Mouse (Mus musculus): ENCODE data around the gene Ppp2r2d. TPM values are rescaled to one million over a fixed set of nuclear protein-coding genes. Genes with fewer than 3 reads are reported as not detected.
A peak's percentile ranks its signal among the peaks of the same experiment; 100 is the strongest.

The Ppp2r2d gene
- polyA plus RNA-seq, 1 experiment from 2014 or later = 72.0 TPM

DNA sequence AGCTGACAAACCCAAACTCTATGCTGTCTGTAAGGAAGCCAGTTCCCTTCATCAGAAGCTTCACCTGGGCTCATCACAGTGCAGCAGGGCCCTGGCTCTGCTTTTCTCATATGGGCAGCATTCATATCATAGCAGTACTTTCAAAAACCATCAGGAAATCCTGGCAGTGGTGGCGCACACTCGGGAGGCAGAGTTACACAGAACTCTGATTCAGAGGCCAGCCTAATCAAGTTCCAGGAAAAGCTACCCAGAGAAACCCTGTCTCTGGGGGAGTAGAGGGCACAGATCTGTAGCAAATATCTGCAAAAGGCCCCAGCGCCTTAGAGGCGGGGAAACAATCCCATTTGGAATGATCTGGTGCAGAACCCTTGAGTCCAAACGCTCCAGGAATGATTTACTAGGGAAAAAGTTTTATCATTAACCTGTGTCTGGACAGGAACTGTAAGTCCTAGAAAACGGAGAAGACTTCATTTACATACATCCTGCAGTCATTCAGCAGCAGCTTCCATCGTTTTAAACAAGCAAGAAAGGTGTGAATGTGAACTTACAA is 58.1 kb downstream of the Ppp2r2d start:
- no peak overlapping the region for H3K4me3 ChIP-seq (ENCODE audit: low read depth, low read length)
- H3K9me3 ChIP-seq (replicated peaks; ENCODE audit: control insufficient read depth, low read length) = no peaks in the 10 kb centered on the region
- WGBS = 74% methylated on average over 7 of the region's 7 CpGs
- no peaks in the 10 kb centered on the region for H3K27me3 ChIP-seq (ENCODE audit: control insufficient read depth, insufficient read depth, low read length)
- H3K4me2 ChIP-seq (ENCODE audit: low read depth, low read length) = no peak overlapping the region
- no peak for DNase-seq (ENCODE audit: low spot score)
- no peak overlapping the region for H3K9ac ChIP-seq (replicated peaks; ENCODE audit: low read length)
- no peaks in the 10 kb centered on the region; the same call in 1 of the 2 replicates for H3K4me1 ChIP-seq (ENCODE audit: control insufficient read depth, insufficient read depth, low read length)
- H3K36me3 ChIP-seq (replicated peaks; ENCODE audit: control insufficient read depth, insufficient read depth, low read depth, low read length) = no peaks in the 10 kb centered on the region
- H3K27ac ChIP-seq (replicated peaks; ENCODE audit: low read depth, low read length) = no peak overlapping the region
- ATAC-seq (replicated peaks; ENCODE audit: insufficient number of reproducible peaks, low FRiP score, low TSS enrichment, low read depth) = no peak

DNA sequence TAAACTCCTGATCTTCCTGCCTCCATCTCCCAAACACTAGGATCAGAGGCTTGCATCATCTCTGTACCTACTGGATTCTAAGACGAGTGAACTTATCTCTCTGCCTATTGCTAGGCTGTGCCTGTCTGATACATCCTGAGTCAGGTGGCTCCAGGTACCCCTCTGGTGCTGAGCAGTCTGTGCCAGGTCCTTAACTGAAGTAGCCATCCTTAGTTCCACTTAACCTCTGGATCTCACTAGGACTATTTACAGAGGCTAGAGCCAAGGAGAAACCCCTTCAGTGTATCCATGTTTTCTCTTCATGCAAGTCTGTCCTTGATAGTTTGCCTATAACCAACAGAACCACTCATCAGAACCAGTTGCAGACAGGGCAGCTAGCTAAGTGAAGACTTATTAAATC is 60.6 kb downstream of the Ppp2r2d start:
- no peak for ATAC-seq (replicated peaks; ENCODE audit: insufficient number of reproducible peaks, low FRiP score, low TSS enrichment, low read depth)
- Histone ChIP-seq H3K27ac (replicated peaks; ENCODE audit: low read depth, low read length) (no peak overlapping the region), H3K4me2 (ENCODE audit: low read depth, low read length) (peak overlapping the region; percentile 29; the same call in 1 of the 2 replicates), H3K9ac (replicated peaks; ENCODE audit: low read length) (no peak overlapping the region), H3K4me3 (ENCODE audit: low read depth, low read length) (no peak overlapping the region), H3K27me3 (ENCODE audit: control insufficient read depth, insufficient read depth, low read length) (no peaks in the 10 kb centered on the region), H3K36me3 (replicated peaks; ENCODE audit: control insufficient read depth, insufficient read depth, low read depth, low read length) (no peaks in the 10 kb centered on the region), H3K9me3 (replicated peaks; ENCODE audit: control insufficient read depth, low read length) (no peaks in the 10 kb centered on the region), H3K4me1 (ENCODE audit: control insufficient read depth, insufficient read depth, low read length) (no peaks in the 10 kb centered on the region; the same call in none of the 2 replicates)
- WGBS = 93% methylated on average over 1 of the region's 1 CpGs
- DNase-seq (ENCODE audit: low spot score) = no peak

DNA sequence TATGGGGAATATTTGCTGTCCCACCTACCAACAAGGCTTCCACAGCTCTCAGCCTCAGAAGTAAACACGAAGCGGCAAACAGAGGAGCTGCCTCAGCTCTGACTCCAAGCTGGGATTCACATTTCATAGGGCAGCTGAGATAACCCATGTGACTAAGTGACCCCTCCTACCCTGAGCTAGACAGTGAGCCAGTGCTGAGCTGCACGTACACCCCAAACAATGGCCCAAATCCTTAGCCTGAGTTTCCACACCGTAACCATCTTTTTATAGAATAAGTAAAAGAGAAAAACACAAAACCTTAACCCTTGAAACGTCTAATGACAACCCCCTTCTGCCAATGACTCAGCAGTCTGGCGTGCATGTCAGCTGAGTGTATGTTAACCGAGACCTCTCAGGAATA is 61.2 kb downstream of the Ppp2r2d start:
- Histone ChIP-seq H3K9ac (replicated peaks; ENCODE audit: low read length) (no peak overlapping the region; the same call in 1 of the 2 replicates), H3K4me3 (ENCODE audit: low read depth, low read length) (peak overlapping the region; percentile 17; the same call in 1 of the 2 replicates), H3K4me1 (ENCODE audit: control insufficient read depth, insufficient read depth, low read length) (no peaks in the 10 kb centered on the region; the same call in none of the 2 replicates), H3K27me3 (ENCODE audit: control insufficient read depth, insufficient read depth, low read length) (no peaks in the 10 kb centered on the region), H3K36me3 (replicated peaks; ENCODE audit: control insufficient read depth, insufficient read depth, low read depth, low read length) (no peaks in the 10 kb centered on the region), H3K27ac (replicated peaks; ENCODE audit: low read depth, low read length) (no peak overlapping the region), H3K9me3 (replicated peaks; ENCODE audit: control insufficient read depth, low read length) (no peaks in the 10 kb centered on the region), H3K4me2 (ENCODE audit: low read depth, low read length) (peak overlapping the region; percentile 29)
- peak; percentile 60; the same call in 1 of the 2 replicates for ATAC-seq (replicated peaks; ENCODE audit: insufficient number of reproducible peaks, low FRiP score, low TSS enrichment, low read depth)
- 7% methylated on average over 7 of the region's 7 CpGs for whole genome bisulfite sequencing
- DNase-seq (ENCODE audit: low spot score) = peak; percentile 63

DNA sequence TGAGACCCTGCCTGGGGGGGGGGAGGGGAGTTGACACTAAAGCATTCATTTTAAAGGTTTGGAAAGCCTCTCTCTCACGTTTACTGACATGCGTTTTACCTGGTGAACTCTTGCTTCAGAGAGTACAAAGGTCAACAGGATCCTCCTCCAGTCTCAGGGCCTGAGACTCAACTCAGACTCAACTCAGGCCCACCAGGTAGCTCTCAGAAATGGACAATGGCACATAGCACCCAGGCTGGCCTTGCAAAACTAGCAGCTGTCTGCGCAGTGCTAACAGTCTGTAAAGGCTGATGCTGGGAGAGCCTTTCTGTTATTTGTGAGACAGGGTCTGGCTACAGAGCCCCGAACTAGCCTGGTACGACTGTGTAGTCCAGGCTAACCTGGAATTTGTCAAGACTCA is 62.1 kb downstream of the Ppp2r2d start:
- H3K27me3 ChIP-seq (ENCODE audit: control insufficient read depth, insufficient read depth, low read length) = no peaks in the 10 kb centered on the region
- DNase-seq (ENCODE audit: low spot score) (no peak), ATAC-seq (replicated peaks; ENCODE audit: insufficient number of reproducible peaks, low FRiP score, low TSS enrichment, low read depth) (no peak)
- no peak overlapping the region for H3K9ac ChIP-seq (replicated peaks; ENCODE audit: low read length)
- H3K4me1 ChIP-seq (ENCODE audit: control insufficient read depth, insufficient read depth, low read length) = no peaks in the 10 kb centered on the region; the same call in none of the 2 replicates
- 52% methylated on average over 5 of the region's 5 CpGs for WGBS
- H3K4me3 ChIP-seq (ENCODE audit: low read depth, low read length) = peak overlapping the region; percentile 72
- peak overlapping the region; percentile 13 for H3K4me2 ChIP-seq (ENCODE audit: low read depth, low read length)
- no peaks in the 10 kb centered on the region for H3K36me3 ChIP-seq (replicated peaks; ENCODE audit: control insufficient read depth, insufficient read depth, low read depth, low read length)
- no peaks in the 10 kb centered on the region for H3K9me3 ChIP-seq (replicated peaks; ENCODE audit: control insufficient read depth, low read length)
- no peak overlapping the region for H3K27ac ChIP-seq (replicated peaks; ENCODE audit: low read depth, low read length)

DNA sequence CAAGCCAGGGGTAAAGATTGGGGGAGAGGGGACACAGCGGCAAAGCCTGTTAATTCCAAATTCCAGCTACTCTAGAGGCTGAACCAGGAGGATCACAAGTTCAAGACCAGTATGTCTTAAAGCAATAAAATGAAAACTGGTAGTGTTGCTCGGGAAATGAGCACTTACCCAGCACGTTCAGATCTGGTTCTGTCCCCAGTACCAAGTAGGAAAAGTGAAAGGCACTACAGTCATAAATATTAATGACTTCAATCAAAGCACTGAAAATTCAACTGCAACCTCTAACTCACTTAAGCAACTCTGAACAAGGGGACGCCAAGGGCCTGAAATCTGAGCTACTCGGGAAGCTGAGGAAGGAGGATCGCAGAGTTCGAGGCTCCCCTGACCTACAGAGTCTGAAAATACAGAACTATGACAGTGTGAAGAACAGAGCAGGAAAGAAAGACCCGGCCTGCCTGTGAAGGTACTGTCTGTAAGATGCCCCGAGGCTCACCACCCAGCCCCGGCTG is 62.9 kb downstream of the Ppp2r2d start:
- Histone ChIP-seq H3K27ac (replicated peaks; ENCODE audit: low read depth, low read length) (no peak overlapping the region), H3K4me3 (ENCODE audit: low read depth, low read length) (peak overlapping the region; percentile 72), H3K4me1 (ENCODE audit: control insufficient read depth, insufficient read depth, low read length) (no peaks in the 10 kb centered on the region; the same call in none of the 2 replicates), H3K9me3 (replicated peaks; ENCODE audit: control insufficient read depth, low read length) (no peaks in the 10 kb centered on the region), H3K36me3 (replicated peaks; ENCODE audit: control insufficient read depth, insufficient read depth, low read depth, low read length) (no peaks in the 10 kb centered on the region), H3K9ac (replicated peaks; ENCODE audit: low read length) (peak overlapping the region; percentile 82), H3K27me3 (ENCODE audit: control insufficient read depth, insufficient read depth, low read length) (no peaks in the 10 kb centered on the region), H3K4me2 (ENCODE audit: low read depth, low read length) (peak overlapping the region; percentile 71)
- WGBS = 5% methylated on average over 10 of the region's 10 CpGs
- peak; percentile 41 for DNase-seq (ENCODE audit: low spot score)
- ATAC-seq (replicated peaks; ENCODE audit: insufficient number of reproducible peaks, low FRiP score, low TSS enrichment, low read depth) = peak; percentile 61

DNA sequence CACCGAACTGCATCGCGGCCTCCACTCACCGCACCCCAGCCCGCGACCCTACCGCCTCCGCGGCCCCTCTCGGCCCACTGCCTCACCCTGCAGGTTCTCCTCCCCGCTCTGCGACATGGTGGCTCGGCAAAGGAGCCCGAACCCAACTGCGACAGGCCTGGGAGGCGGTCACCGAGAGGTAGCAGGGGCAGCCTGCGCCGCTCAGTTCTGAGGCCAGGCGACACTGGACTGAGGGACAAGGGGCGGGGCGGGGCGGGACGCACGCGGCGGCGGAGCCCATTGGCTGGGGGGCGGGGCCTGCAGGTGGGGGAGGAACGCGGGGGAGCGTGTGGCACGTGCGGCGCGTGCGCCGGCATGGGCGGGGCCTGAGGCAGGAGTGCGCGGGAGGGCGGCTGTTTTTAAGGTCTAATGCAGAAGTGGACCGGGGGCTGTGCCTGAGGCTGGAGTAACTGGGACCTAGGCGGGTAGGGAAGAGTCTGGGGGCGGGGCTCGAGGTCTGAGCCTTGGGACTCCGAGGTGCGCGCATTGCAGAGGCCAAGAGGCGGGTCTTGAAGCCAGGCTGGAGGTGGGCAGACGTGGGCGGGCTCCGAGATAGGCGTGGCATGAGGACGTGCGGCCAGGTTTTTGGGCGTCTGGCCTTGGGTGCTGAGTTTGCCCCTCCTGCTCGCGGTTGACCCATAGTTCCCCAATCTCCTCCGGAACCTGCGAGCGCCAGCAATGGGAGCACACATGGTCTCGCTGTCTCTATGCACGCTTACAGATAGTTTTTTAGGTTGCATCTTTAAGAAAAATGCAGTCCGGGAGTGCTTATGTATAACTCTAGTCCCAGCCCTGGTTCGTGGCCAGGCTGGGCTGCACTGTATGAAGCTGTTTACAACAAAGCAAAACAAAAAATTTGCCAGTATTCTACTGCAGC is 63.7 kb downstream of the Ppp2r2d start, which contains the start of gene Bnip3:
Bnip3 (minus strand) TSS at position 243 of the 916 bp plus-strand sequence.
- no peak within 1 kb of the TSS; the same call in 1 of the 2 replicates for H3K27ac ChIP-seq (replicated peaks; ENCODE audit: low read depth, low read length)
- peak; percentile 92 for ATAC-seq (replicated peaks; ENCODE audit: insufficient number of reproducible peaks, low FRiP score, low TSS enrichment, low read depth)
- DNase-seq (ENCODE audit: low spot score) = peak; percentile 93
- H3K9me3 ChIP-seq (replicated peaks; ENCODE audit: control insufficient read depth, low read length) = no peaks in the 10 kb centered on the region
- WGBS = under 1% methylated on average over 63 of the region's 66 CpGs
- peak within 1 kb of the TSS; percentile 72 for H3K4me3 ChIP-seq (ENCODE audit: low read depth, low read length)
- no peaks in the 10 kb centered on the region; the same call in none of the 2 replicates for H3K4me1 ChIP-seq (ENCODE audit: control insufficient read depth, insufficient read depth, low read length)
- no peaks in the 10 kb centered on the region for H3K36me3 ChIP-seq (replicated peaks; ENCODE audit: control insufficient read depth, insufficient read depth, low read depth, low read length)
- H3K9ac ChIP-seq (replicated peaks; ENCODE audit: low read length) = peak within 1 kb of the TSS; percentile 82
- peak within 1 kb of the TSS; percentile 71 for H3K4me2 ChIP-seq (ENCODE audit: low read depth, low read length)
- H3K27me3 ChIP-seq (ENCODE audit: control insufficient read depth, insufficient read depth, low read length) = no peaks in the 10 kb centered on the region

DNA sequence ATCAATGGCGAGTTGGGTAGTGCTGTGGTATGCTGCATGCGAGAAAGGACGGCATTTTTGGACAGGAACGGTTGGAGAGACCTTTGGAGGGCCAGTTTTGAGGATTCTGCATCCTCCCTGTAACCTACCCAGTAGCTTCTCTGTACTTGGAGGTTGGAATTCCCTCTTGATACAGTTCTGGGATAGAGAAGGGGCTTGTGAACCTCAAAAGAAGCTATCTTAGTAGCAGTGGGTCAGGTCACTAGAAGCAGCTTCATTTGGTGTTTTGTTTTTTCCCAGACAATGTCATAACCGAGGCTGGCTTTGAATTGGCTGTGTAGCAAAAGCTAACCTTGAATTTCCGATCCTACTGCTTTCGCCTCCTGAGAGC is 64.3 kb downstream of the Ppp2r2d start:
- Histone ChIP-seq H3K9ac (replicated peaks; ENCODE audit: low read length) (peak overlapping the region; percentile 51), H3K27me3 (ENCODE audit: control insufficient read depth, insufficient read depth, low read length) (no peaks in the 10 kb centered on the region), H3K36me3 (replicated peaks; ENCODE audit: control insufficient read depth, insufficient read depth, low read depth, low read length) (no peaks in the 10 kb centered on the region), H3K4me1 (ENCODE audit: control insufficient read depth, insufficient read depth, low read length) (no peaks in the 10 kb centered on the region; the same call in none of the 2 replicates), H3K9me3 (replicated peaks; ENCODE audit: control insufficient read depth, low read length) (no peaks in the 10 kb centered on the region), H3K4me2 (ENCODE audit: low read depth, low read length) (peak overlapping the region; percentile 71), H3K27ac (replicated peaks; ENCODE audit: low read depth, low read length) (no peak overlapping the region; the same call in 1 of the 2 replicates), H3K4me3 (ENCODE audit: low read depth, low read length) (peak overlapping the region; percentile 72)
- ATAC-seq (replicated peaks; ENCODE audit: insufficient number of reproducible peaks, low FRiP score, low TSS enrichment, low read depth) (no peak), DNase-seq (ENCODE audit: low spot score) (no peak)
- WGBS = 19% methylated on average over 7 of the region's 7 CpGs

Measured in embryonic facial prominence, embryonic 11.5 days (tissue).